Mouse (Mus musculus) intestine, embryonic 16.5 days (tissue): ENCODE measurements around the gene Ndufs2. TPM values are rescaled to one million over a fixed set of nuclear protein-coding genes. Genes with fewer than 3 reads are reported as not detected.

ENCODE experiments used
- ATAC-seq: fragments of 200-750 bp; cut with Nextera tagmentation; 2 replicates; pipeline ENCODE4 v1.8.0; 2017; ENCODE audit warnings: moderate TSS enrichment, moderate library complexity
- H3K27ac ChIP-seq: fragments of 300-500 bp; sonication (generic); 2 replicates; pipeline ENCODE4 v1.5.1; 2014; ENCODE audit warnings: mild to moderate bottlenecking, low read length
- H3K27me3 ChIP-seq: fragments of 300-500 bp; sonication (generic); replicated peaks from 2 replicates; pipeline ENCODE4 v1.6.1; 2014; ENCODE audit warnings: low read length, control low read depth, mixed read lengths; ENCODE audit not compliant: control insufficient read depth, insufficient read depth
- H3K36me3 ChIP-seq: fragments of 300-500 bp; sonication (generic); 2 replicates; pipeline ENCODE4 v1.6.1; 2014; ENCODE audit warnings: low read length, control low read depth; ENCODE audit not compliant: control insufficient read depth, insufficient read depth
- H3K4me1 ChIP-seq: fragments of 300-500 bp; sonication (generic); 2 replicates; pipeline ENCODE4 v1.6.1; 2014; ENCODE audit warnings: low read length, control low read depth, mixed read lengths; ENCODE audit not compliant: control insufficient read depth, insufficient read depth
- H3K4me2 ChIP-seq: fragments of 300-500 bp; sonication (generic); 2 replicates; pipeline ENCODE4 v1.6.1; 2014; ENCODE audit warnings: low read depth, low read length, control low read depth
- H3K4me3 ChIP-seq: fragments of 300-500 bp; sonication (generic); 2 replicates; pipeline ENCODE4 v1.5.1; 2014; ENCODE audit warnings: mild to moderate bottlenecking, low read length
- H3K9ac ChIP-seq: fragments of 300-500 bp; sonication (generic); 2 replicates; pipeline ENCODE4 v1.6.1; 2014; ENCODE audit warnings: low read depth, low read length
- H3K9me3 ChIP-seq: fragments of 300-500 bp; sonication (generic); 2 replicates; pipeline ENCODE4 v1.6.1; 2016; ENCODE audit warnings: low read length, control low read depth; ENCODE audit not compliant: control insufficient read depth
- WGBS: fragments of 180-500 bp; shearing (Covaris S2); extraction: QIAGEN DNeasy Blood & Tissue Kit; methylation state at CpG from one replicate; pipeline ENCODE4 v1.1.7; 2014; 5-methylcytosine and 5-hydroxymethylcytosine counted together
- polyA plus RNA-seq: library from polyadenylated mRNA; unstranded; fragments of >200 nt; fragmentation: Nextera tagmentation; extraction: Ambion mirVana; gene quantifications from 2 replicates; pipeline ENCODE4 v1.2.1, GENCODE M21; 2015

Ndufs2 gene
- polyA plus RNA-seq, 1 experiment from 2014 or later: 373 TPM

DNA sequence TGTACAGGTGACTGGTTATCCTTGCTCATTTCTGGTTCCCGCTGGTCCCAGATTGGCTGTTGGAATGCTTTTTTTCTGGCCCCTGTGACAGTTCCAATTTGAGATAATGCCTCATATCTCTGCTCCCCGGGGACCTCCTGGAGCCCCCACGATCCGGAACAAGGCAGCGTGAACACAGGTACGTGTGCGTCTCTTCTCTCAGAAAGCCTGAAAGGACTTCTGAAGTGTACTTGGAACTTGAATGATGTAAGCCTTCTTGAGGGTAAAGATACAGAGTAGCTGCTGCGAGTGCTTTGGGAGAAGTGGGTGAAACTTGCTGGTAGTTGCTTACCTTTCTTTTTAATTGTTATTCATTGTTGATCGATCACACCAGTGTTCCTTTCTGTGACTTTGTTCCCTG, 20.0 kb upstream of the Ndufs2 start:
- Histone ChIP-seq H3K4me2 (peak overlapping the region; percentile 93), H3K36me3 (peaks cover 22% of the 10 kb centered on the region), H3K4me3 (peak overlapping the region; percentile 83), H3K9ac (peak overlapping the region; percentile 82), H3K27ac (no peak overlapping the region), H3K27me3 (no peaks in the 10 kb centered on the region), H3K9me3 (no peaks in the 10 kb centered on the region), H3K4me1 (peaks cover 9% of the 10 kb centered on the region)
- WGBS: 38% methylated on average over 9 of the region's 9 CpGs
- ATAC-seq: no peak

DNA sequence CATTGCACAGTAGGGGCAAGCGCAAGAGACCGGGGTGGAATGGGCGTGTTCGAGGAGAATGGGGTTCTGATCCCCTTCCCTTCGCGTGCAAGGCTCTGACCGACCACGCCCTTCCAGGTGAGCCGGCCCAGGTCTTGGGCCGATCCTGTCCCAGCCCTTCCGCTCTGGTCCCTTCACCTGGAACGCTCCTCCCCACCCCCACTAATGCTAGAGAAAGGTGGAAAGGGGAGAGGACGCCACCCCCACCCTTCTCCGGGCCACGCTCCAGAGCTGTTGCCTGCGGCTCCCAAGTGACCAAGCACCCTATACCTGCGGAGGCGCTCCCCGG, 19.3 kb upstream of the Ndufs2 start:
- Histone ChIP-seq H3K9ac (peak overlapping the region; percentile 82), H3K27ac (peak overlapping the region; percentile 53), H3K4me1 (peaks cover 9% of the 10 kb centered on the region), H3K9me3 (no peaks in the 10 kb centered on the region), H3K27me3 (no peaks in the 10 kb centered on the region), H3K4me2 (peak overlapping the region; percentile 93), H3K36me3 (peaks cover 16% of the 10 kb centered on the region; the same call in 1 of the 2 replicates), H3K4me3 (peak overlapping the region; percentile 83)
- peak; percentile 88 for ATAC-seq
- 0% methylated on average over 18 of the region's 19 CpGs for WGBS

DNA sequence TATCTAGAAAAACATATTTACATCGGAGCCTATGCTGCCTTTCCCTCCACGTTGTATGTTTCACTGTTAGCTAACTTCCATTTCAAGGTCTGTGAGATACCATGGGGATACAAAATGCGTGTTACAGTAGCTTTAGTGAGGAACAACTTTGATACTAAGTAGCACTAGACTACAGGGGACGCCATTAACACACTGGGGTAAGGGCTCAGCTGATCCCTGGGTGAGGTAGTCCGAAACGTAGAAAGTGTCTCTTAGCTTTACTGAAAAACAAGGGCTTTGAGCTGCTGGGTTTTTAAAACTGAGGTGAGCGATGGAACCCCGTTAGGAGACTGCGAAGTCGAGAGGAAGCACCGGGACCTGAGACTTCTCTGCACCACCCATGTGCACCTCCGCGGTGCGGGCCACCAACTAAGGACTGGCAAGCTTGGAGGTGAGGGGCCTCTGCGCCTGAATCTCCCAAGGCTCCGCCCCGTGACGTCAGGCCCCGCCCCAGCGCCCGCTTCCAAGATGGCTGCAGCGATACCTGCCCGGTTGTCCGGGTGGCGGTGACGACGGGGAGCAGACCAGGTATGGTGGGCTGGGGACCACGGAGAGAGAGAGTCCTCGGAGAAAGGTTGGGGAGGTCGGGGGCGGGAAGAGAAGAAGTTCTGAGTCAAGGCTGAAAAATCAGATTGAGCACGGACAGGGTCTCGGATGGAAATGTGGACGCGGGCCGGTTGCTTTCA, 18.8 kb upstream of the Ndufs2 start, which contains the start of gene B4galt3:
B4galt3 (plus strand) TSS at position 481 of the 725 bp plus-strand sequence.
- Histone ChIP-seq H3K27me3 (no peaks in the 10 kb centered on the region), H3K4me3 (peak within 1 kb of the TSS; percentile 83), H3K9ac (peak within 1 kb of the TSS; percentile 82), H3K4me1 (peaks cover 9% of the 10 kb centered on the region), H3K4me2 (peak within 1 kb of the TSS; percentile 93), H3K27ac (peak within 1 kb of the TSS; percentile 57), H3K36me3 (0 out of 2 replicates have a peak, but pooled peaks cover 11% of the 10 kb centered on the region), H3K9me3 (no peaks in the 10 kb centered on the region)
- peak; percentile 97 for ATAC-seq
- 3% methylated on average over 36 of the region's 36 CpGs for WGBS

DNA sequence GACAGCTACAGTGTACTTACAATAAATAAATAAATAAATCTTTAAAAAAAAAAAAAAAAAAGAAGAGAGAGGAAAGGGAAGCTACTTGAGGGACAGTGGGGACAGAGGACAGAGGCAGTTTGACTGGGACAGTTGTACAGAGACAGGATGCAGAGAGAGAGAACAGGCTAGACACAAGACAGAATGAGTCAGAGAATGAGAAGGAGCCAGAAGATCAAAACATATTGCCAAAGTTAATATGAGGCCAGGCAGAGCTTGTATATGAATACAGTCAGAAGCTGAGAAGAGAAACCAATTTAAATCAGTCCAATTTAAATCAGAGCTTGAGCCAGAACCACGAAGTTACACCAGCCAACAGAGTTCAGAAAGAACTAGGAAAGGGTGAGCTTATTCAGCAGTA, 17.2 kb upstream of the Ndufs2 start:
- 71% methylated on average over 1 of the region's 1 CpGs for WGBS
- Histone ChIP-seq H3K27me3 (no peaks in the 10 kb centered on the region), H3K4me2 (no peak overlapping the region), H3K4me3 (no peak overlapping the region), H3K27ac (no peak overlapping the region), H3K4me1 (peaks cover 13% of the 10 kb centered on the region), H3K9me3 (no peaks in the 10 kb centered on the region), H3K36me3 (0 out of 2 replicates have a peak, but pooled peaks cover 5% of the 10 kb centered on the region), H3K9ac (no peak overlapping the region)
- ATAC-seq: no peak

DNA sequence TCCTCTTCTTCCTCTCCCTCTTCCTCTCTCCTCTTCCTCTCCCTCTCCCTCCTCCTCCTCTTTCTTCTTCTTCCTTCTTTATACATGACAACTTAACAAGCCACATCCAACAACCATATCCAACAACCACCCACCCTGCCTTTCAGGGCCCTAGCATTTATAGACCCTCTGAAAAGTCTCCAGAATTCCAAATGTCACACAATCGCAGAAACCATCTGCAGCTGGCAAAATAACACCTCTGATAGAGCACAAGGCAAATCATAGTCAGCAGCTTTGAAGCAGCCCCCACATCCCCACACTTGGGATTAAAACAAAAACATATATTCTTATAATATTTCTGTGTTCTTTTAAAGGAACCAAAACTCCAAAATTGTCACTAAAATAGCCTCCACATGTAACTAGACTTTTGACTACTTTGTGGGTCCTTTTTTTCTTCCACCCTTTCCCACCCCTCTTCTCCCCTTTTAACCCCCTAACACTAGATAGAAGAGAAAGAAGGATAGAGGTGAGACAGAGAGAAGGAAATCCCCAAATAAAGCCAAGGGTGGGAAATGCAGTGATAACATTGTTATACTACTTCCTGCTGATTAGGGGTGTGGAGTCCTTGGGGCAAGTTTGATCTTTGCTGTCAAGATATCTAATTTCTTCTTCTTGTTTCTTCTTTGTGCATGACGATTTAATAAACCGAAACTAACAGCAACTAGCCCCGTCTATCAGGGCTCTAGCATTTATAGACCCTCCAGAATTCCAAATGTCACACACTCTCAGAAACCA, 15.0 kb upstream of the Ndufs2 start:
- Histone ChIP-seq H3K4me3 (no peak overlapping the region), H3K36me3 (no peaks in the 10 kb centered on the region), H3K27ac (no peak overlapping the region), H3K27me3 (no peaks in the 10 kb centered on the region), H3K9me3 (no peaks in the 10 kb centered on the region), H3K4me2 (no peak overlapping the region), H3K4me1 (peaks cover 16% of the 10 kb centered on the region), H3K9ac (no peak overlapping the region)
- 54% methylated on average over 4 of the region's 4 CpGs for WGBS
- no peak for ATAC-seq

DNA sequence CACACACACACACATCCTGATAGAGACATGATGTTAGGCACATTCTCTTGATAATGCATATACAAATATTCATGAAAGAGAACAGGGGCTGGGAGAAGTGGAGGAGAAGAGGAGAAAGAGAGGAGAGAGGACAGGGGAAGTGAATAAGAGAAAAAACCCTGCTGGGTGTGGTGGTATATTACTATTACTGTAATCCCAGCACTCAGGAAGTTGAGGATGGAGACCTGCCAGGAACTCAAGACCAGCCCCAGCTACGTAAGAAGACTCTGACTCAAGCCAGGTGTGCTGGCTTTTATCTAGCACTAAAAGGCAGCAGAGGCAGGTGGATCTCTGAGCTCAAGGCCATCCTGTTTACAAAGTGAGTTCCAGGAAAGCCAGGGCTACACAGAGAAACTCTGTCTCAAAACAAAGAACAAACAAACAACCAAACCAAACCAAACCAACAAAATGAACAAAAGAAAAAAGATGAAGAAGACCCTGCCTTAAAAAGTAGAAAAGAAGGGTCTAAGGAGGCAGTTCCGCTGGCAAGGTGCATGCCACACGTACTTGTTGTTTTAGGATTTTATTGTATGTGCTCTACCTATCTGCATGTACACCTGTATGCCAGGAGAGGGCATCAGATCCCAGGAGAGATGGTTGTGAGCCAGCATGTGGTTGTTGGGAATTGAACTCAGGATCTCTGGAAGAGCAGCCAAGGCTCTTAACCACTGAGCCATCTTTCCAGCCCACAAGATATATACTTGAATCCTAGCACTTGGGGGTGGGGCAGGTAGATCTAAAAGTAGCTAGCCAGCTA, 12.7 kb upstream of the Ndufs2 start:
- no peaks in the 10 kb centered on the region for H3K36me3 ChIP-seq
- 0 out of 2 replicates have a peak, but pooled peaks have one; percentile 6 for ATAC-seq
- no peak overlapping the region for H3K4me3 ChIP-seq
- no peaks in the 10 kb centered on the region for H3K9me3 ChIP-seq
- H3K27ac ChIP-seq: peak overlapping the region; percentile 78
- peaks cover 19% of the 10 kb centered on the region for H3K4me1 ChIP-seq
- H3K9ac ChIP-seq: no peak overlapping the region
- H3K27me3 ChIP-seq: no peaks in the 10 kb centered on the region
- H3K4me2 ChIP-seq: no peak overlapping the region
- WGBS: 70% methylated on average over 3 of the region's 3 CpGs

DNA sequence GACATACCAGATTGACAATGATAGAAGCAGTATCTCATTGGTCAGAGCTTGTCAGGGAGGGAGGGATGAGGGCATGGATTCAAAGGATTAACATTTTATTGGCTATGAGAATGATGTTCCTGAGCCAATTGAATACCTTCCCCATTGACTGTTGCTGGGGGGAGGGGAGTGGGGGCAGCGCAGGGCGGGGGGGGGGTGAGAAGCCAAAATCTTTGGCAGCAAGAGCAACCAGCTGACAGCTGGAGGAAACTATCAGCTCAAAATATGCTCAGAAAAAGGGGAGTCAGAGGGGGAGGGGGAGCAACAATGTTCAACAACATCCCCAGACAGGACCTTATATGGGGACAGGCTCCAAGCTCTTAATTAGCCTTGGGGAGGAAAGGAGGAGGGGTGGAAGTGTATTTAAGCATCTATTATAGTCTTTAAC, 12.0 kb upstream of the Ndufs2 start:
- peak overlapping the region; percentile 40; the same call in 1 of the 2 replicates for H3K4me2 ChIP-seq
- no peaks in the 10 kb centered on the region for H3K36me3 ChIP-seq
- peak overlapping the region; percentile 85 for H3K27ac ChIP-seq
- H3K4me1 ChIP-seq: peaks cover 19% of the 10 kb centered on the region
- H3K27me3 ChIP-seq: no peaks in the 10 kb centered on the region
- no peaks in the 10 kb centered on the region for H3K9me3 ChIP-seq
- no peak overlapping the region for H3K4me3 ChIP-seq
- H3K9ac ChIP-seq: no peak overlapping the region
- ATAC-seq: peak; percentile 84
- WGBS: 0% methylated on average over 2 of the region's 2 CpGs

DNA sequence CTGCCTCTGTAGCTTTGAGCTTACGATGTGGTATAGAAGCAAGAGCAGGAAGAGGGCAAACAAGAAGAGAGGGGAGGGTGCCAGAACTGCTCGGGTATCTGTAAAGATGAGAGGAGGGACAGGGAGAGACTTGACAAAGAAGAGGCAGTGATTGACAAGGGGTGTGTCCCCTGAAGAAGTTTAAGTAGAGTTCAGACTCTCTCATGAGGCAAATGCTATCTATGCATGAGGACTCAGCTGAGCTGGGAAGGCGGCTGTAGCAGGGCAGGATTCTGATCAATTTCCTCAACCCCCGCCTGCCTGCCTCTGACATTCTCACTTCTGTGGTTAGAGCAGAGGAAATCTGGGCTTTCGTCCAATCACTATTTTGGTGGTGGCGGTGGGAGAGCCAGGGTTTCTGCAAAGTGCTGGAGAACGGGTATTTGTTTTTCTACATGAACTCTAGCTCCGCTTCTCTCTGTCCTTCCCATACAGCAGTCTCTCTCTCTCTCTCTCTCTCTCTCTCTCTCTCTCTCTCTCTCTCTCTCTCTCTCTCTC, 11.5 kb upstream of the Ndufs2 start:
- H3K4me2 ChIP-seq: peak overlapping the region; percentile 40
- peak; percentile 72 for ATAC-seq
- 6% methylated on average over 8 of the region's 8 CpGs for WGBS
- H3K4me3 ChIP-seq: peak overlapping the region; percentile 23
- H3K36me3 ChIP-seq: no peaks in the 10 kb centered on the region
- no peaks in the 10 kb centered on the region for H3K27me3 ChIP-seq
- peak overlapping the region; percentile 85 for H3K27ac ChIP-seq
- peaks cover 19% of the 10 kb centered on the region for H3K4me1 ChIP-seq
- H3K9ac ChIP-seq: peak overlapping the region; percentile 14
- no peaks in the 10 kb centered on the region for H3K9me3 ChIP-seq

DNA sequence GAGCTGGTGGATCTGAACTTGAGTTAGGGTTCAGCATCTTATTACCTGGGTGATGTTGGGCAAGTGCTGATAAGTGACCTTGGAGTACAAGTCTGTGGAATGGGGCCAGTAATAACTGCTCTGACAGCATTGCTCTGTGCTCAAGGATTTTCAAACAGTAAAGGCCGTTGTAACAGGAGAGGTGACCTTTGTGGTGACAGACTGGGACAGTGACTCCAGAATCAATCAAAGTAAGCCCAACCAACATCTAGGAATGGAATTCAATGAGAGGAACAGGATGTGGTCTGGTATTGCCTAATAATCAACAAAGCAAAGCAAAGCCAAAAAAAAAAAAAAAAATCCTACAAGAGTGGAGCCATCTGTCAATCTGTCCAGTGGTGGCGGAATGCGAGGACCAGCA, 9.1 kb upstream of the Ndufs2 start:
- WGBS: 59% methylated on average over 3 of the region's 3 CpGs
- no peaks in the 10 kb centered on the region for H3K36me3 ChIP-seq
- H3K4me3 ChIP-seq: no peak overlapping the region
- peaks cover 19% of the 10 kb centered on the region for H3K4me1 ChIP-seq
- no peak overlapping the region for H3K9ac ChIP-seq
- H3K27me3 ChIP-seq: no peaks in the 10 kb centered on the region
- no peak overlapping the region for H3K4me2 ChIP-seq
- no peaks in the 10 kb centered on the region for H3K9me3 ChIP-seq
- ATAC-seq: no peak
- H3K27ac ChIP-seq: no peak overlapping the region
